12 mouse cellular contexts compared by ENCODE assay signal in genomic region chr14:47839493-47840215, GRCm38 (mm10).
DNase-seq lines count a peak whose midpoint lies in the region; ATAC-seq lines count a peak whose summit lies in the region.
"Had no signal": no experiment of that assay in that cellular context is flagged by ENCODE, and none has a peak within 500 bp of the region (broad histone marks: within the 10 kb centered on the region; RNA-seq: fewer than 3 reads in every experiment).

No protein-coding gene starts in this region.

- peak; percentile 68; the same call in 1 of the 2 replicates for ATAC-seq in kidney, embryonic 14.5 days (ENCODE audit: low FRiP score, low TSS enrichment)
- ATAC-seq in embryonic facial prominence, embryonic 14.5 days (ENCODE audit: low read depth), result peak; percentile 55; the same call in 1 of the 2 replicates
- no peak for ATAC-seq in heart, embryonic 11.5 days (replicated peaks; ENCODE audit: insufficient number of reproducible peaks, low FRiP score, low TSS enrichment)

- no peak overlapping the region for H3K9ac ChIP-seq in kidney, embryonic 14.5 days (ENCODE audit: low read depth, low read length)
- no peak overlapping the region for H3K9ac ChIP-seq in embryonic facial prominence, embryonic 14.5 days (ENCODE audit: low read depth, low read length)
- no peak overlapping the region for H3K9ac ChIP-seq in heart, embryonic 11.5 days (ENCODE audit: low read depth, low read length)
- H3K9ac ChIP-seq: heart, embryonic 13.5 days; lung, embryonic 15.5 days had no signal

- no peaks in the 10 kb centered on the region for H3K9me3 ChIP-seq in kidney, embryonic 14.5 days (ENCODE audit: control insufficient read depth, low read length)
- no peaks in the 10 kb centered on the region for H3K9me3 ChIP-seq in embryonic facial prominence, embryonic 14.5 days (ENCODE audit: control insufficient read depth, low read length)
- H3K9me3 ChIP-seq in heart, embryonic 11.5 days (replicated peaks; ENCODE audit: control insufficient read depth, low read length), result no peaks in the 10 kb centered on the region
- H3K9me3 ChIP-seq: heart, embryonic 13.5 days; lung, embryonic 15.5 days had no signal

- no peak overlapping the region for H3K4me2 ChIP-seq in kidney, embryonic 14.5 days (replicated peaks; ENCODE audit: low read depth, low read length)
- no peak overlapping the region for H3K4me2 ChIP-seq in embryonic facial prominence, embryonic 14.5 days (ENCODE audit: low read depth, low read length)
- no peak overlapping the region for H3K4me2 ChIP-seq in heart, embryonic 11.5 days
- H3K4me2 ChIP-seq: heart, embryonic 13.5 days; lung, embryonic 15.5 days had no signal

- H3K4me3 ChIP-seq in kidney, embryonic 14.5 days (ENCODE audit: low read length), result no peak overlapping the region
- H3K4me3 ChIP-seq in embryonic facial prominence, embryonic 14.5 days (ENCODE audit: low read depth, low read length), result no peak overlapping the region
- H3K4me3 ChIP-seq in heart, embryonic 11.5 days (ENCODE audit: low read depth, low read length), result no peak overlapping the region
- H3K4me3 ChIP-seq: erythroblast, embryonic 14.5 days; heart, embryonic 13.5 days; lung, embryonic 15.5 days had no signal

- 0 out of 2 replicates have a peak, but pooled peaks cover 7% of the 10 kb centered on the region for H3K4me1 ChIP-seq in kidney, embryonic 14.5 days (ENCODE audit: control insufficient read depth, insufficient read depth, low read length)
- no peaks in the 10 kb centered on the region for H3K4me1 ChIP-seq in embryonic facial prominence, embryonic 14.5 days (ENCODE audit: control insufficient read depth, insufficient read depth, low read length)
- no peaks in the 10 kb centered on the region for H3K4me1 ChIP-seq in heart, embryonic 11.5 days (ENCODE audit: control insufficient read depth, insufficient read depth, low read length)
- H3K4me1 ChIP-seq: heart, embryonic 13.5 days; lung, embryonic 15.5 days had no signal

- DNase-seq in kidney, adult 11 months, result no peak
- peak; percentile 4 for DNase-seq in adipocyte (ENCODE audit: low spot score)
- no peak for DNase-seq in embryonic facial prominence, embryonic 14.5 days (ENCODE audit: low spot score)
- DNase-seq in lung, postnatal 10 days, result peak; percentile 68
- no peak for DNase-seq in cerebellum, adult 18-20 months
- DNase-seq: cerebellum, adult 8-10 months; thymus, postnatal 25 days had no signal

- no peaks in the 10 kb centered on the region for H3K36me3 ChIP-seq in kidney, embryonic 14.5 days (ENCODE audit: control insufficient read depth, insufficient read depth, low read length)
- H3K36me3 ChIP-seq in embryonic facial prominence, embryonic 14.5 days (ENCODE audit: control insufficient read depth, insufficient read depth, low read length), result no peaks in the 10 kb centered on the region
- no peaks in the 10 kb centered on the region for H3K36me3 ChIP-seq in heart, embryonic 11.5 days (ENCODE audit: control insufficient read depth, insufficient read depth, low read length)
- H3K36me3 ChIP-seq: heart, embryonic 13.5 days; lung, embryonic 15.5 days had no signal

- no peaks in the 10 kb centered on the region for H3K27me3 ChIP-seq in kidney, embryonic 14.5 days (ENCODE audit: control insufficient read depth, insufficient read depth, low read length)
- H3K27me3 ChIP-seq in embryonic facial prominence, embryonic 14.5 days (replicated peaks; ENCODE audit: control insufficient read depth, insufficient read depth, low read length), result no peaks in the 10 kb centered on the region
- no peaks in the 10 kb centered on the region for H3K27me3 ChIP-seq in heart, embryonic 11.5 days (ENCODE audit: control insufficient read depth, insufficient read depth, low read length)
- H3K27me3 ChIP-seq: heart, embryonic 13.5 days; lung, embryonic 15.5 days had no signal

- WGBS in kidney, embryonic 14.5 days, result 46% methylated on average over 6 of the region's 6 CpGs
- 45% methylated on average over 6 of the region's 6 CpGs for WGBS in embryonic facial prominence, embryonic 14.5 days
- 55% methylated on average over 6 of the region's 6 CpGs for WGBS in heart, embryonic 11.5 days (ENCODE audit: insufficient replicate concordance)

- H3K27ac ChIP-seq in kidney, embryonic 14.5 days (ENCODE audit: low read depth, low read length), result no peak overlapping the region
- no peak overlapping the region for H3K27ac ChIP-seq in embryonic facial prominence, embryonic 14.5 days (replicated peaks; ENCODE audit: low read depth, low read length)
- H3K27ac ChIP-seq in heart, embryonic 11.5 days (ENCODE audit: low read depth, low read length), result no peak overlapping the region
- H3K27ac ChIP-seq: heart, embryonic 13.5 days; lung, embryonic 15.5 days had no signal

Comparison
In these comparisons a context has a peak if more than half of its experiments do, and no peak if none do; other contexts are left out.
1. DNase-seq: peak in adipocyte (single experiment) and lung, postnatal 10 days (single experiment); none in kidney, adult 11 months (single experiment), embryonic facial prominence, embryonic 14.5 days (single experiment) and cerebellum, adult 18-20 months (0 of 2).